Mouse (Mus musculus) intestine, embryonic 15.5 days (tissue): ENCODE results near the gene Lipo2. TPM values are rescaled to one million over a fixed set of nuclear protein-coding genes. Genes with fewer than 3 reads are reported as not detected.
A peak's percentile ranks its signal among the peaks of the same experiment; 100 is the strongest.
"Not testable (repeated sequence)": the region's sequence is repeated elsewhere in the genome, so short reads cannot be mapped to it uniquely, and the experiment has no call there.

Experiments used
- ATAC-seq: fragments of 200-750 bp; cut with Nextera tagmentation; 2 replicates; pipeline ENCODE4 v1.8.0; 2017; ENCODE audit warnings: moderate TSS enrichment, moderate library complexity
- H3K27ac ChIP-seq: fragments of 300-500 bp; sonication (generic); 2 replicates; pipeline ENCODE4 v1.5.1; 2015; ENCODE audit warnings: mild to moderate bottlenecking, inconsistent platforms
- H3K27me3 ChIP-seq: fragments of 300-500 bp; sonication (generic); replicated peaks from 2 replicates; pipeline ENCODE4 v1.6.1; 2015; ENCODE audit warnings: inconsistent platforms
- H3K36me3 ChIP-seq: fragments of 300-500 bp; sonication (generic); 2 replicates; pipeline ENCODE4 v1.6.1; 2015; ENCODE audit warnings: inconsistent platforms
- H3K4me1 ChIP-seq: fragments of 300-500 bp; sonication (generic); replicated peaks from 2 replicates; pipeline ENCODE4 v1.6.1; 2015; ENCODE audit warnings: inconsistent platforms
- H3K4me2 ChIP-seq: fragments of 300-500 bp; sonication (generic); replicated peaks from 2 replicates; pipeline ENCODE4 v1.6.1; 2015; ENCODE audit warnings: mild to moderate bottlenecking, inconsistent platforms
- H3K4me3 ChIP-seq: fragments of 300-500 bp; sonication (generic); replicated peaks from 2 replicates; pipeline ENCODE4 v1.5.1; 2015; ENCODE audit warnings: inconsistent platforms
- H3K9ac ChIP-seq: fragments of 300-500 bp; sonication (generic); 2 replicates; pipeline ENCODE4 v1.6.1; 2015; ENCODE audit warnings: inconsistent platforms
- H3K9me3 ChIP-seq: fragments of 300-500 bp; sonication (generic); 2 replicates; pipeline ENCODE4 v1.6.1; 2016; ENCODE audit warnings: inconsistent platforms
- WGBS: fragments of 180-500 bp; shearing (Covaris S2); methylation state at CpG from one replicate; pipeline ENCODE4 v1.1.7; 2015; 5-methylcytosine and 5-hydroxymethylcytosine counted together
- polyA plus RNA-seq: library from polyadenylated mRNA; unstranded; fragments of >200 nt; fragmentation: Nextera tagmentation; extraction: Ambion mirVana; gene quantifications from 2 replicates; pipeline ENCODE4 v1.2.1, GENCODE M21; 2015

The Lipo2 gene
- polyA plus RNA-seq, result 0.15 and 0.16 TPM in 2 replicates

DNA sequence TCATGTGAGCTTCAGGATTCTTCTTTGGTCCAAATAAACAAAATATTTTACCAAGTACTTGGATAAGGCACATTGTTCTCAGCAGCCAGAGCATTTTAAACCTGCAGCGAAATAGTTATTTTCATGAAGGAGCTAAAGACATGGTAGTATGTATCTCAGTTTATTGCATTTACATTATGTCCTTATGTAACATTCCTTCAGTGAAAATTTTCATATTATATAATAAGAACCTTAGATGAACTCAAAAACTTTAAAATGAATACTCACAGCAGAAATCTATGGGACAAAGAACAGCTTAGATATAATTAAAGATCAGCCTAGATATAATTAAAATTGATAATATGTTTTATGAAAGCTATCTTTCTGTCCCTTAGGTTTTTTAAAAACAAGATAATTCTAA, at the start of gene Lipo2:
Lipo2 (minus strand) TSS at position 101 of the 400 bp plus-strand sequence.
- H3K4me3 ChIP-seq, H3K27me3 ChIP-seq, H3K36me3 ChIP-seq, H3K4me2 ChIP-seq, H3K9ac ChIP-seq, H3K27ac ChIP-seq, H3K9me3 ChIP-seq, ATAC-seq, H3K4me1 ChIP-seq: not testable (repeated sequence)
- 89% methylated on average over 1 of the region's 1 CpGs for WGBS

- not testable (repeated sequence) for H3K36me3 ChIP-seq, H3K4me2 ChIP-seq, H3K4me3 ChIP-seq, H3K27me3 ChIP-seq, H3K9me3 ChIP-seq, ATAC-seq, H3K9ac ChIP-seq, H3K4me1 ChIP-seq, H3K27ac ChIP-seq
Measured at GRCm38 (mm10) chr19:33787359-33787758, 36.2 kb upstream of the Lipo2 start, which contains the start of gene Lipo1. Lipo1 (minus strand) TSS chr19:33787459.

GRCm38 (mm10) chr19:33786576-33787277, 35.6 kb upstream of the Lipo2 start:
- Histone ChIP-seq H3K4me3 (no peak overlapping the region), H3K9me3 (no peaks in the 10 kb centered on the region), H3K4me2 (no peak overlapping the region), H3K36me3 (no peaks in the 10 kb centered on the region), H3K27me3 (no peaks in the 10 kb centered on the region), H3K9ac (no peak overlapping the region), H3K27ac (no peak overlapping the region), H3K4me1 (no peaks in the 10 kb centered on the region)
- 87% methylated on average over 12 of the region's 12 CpGs for WGBS
- no peak for ATAC-seq

DNA sequence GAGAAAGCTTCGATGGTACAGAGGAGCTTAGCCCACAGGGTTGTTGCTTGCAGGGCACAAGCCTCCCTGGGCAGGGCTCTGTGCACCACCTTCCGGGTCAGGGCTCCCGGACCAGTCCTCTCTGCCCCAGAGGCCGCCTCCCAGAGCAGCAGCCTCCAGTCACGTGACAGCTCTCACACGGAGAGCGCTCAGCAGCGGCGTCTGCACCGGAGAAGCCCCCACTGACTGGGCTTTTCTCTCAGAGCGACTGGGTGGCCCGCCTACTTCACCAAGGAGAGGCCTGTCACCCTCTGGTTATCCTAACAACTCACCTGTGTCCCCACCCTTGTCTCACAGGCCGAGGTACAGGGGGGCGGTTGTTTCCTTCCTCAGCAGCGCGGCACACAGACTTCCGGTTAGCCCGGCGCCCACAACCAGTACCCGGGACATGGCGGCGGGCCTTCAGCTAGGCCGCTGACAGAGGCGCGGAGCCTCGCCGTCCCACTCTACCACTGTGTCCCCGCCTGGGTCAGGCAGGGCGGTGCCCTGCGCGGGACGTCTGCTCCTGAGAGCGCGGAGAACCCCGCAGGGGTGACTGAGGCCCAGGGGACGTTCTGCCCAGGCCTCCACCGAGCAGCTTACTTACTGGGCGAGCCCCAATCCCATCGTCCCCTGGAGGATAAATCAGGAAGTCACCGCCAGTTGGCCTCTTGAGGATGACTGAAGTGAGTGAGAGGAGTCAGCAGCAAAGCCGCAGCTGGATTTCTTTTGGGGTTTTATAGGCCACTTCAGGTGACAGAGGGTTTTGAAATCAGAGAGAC, 10.3 kb upstream of the Lipo2 start, which contains the start of gene Lipo3:
Lipo3 (minus strand) TSS at position 665 of the 800 bp plus-strand sequence.
- WGBS, result 39% methylated on average over 13 of the region's 41 CpGs

More for the DNA sequence above, 10.3 kb upstream of the Lipo2 start, which contains the start of gene Lipo3:
- not testable (repeated sequence) for H3K36me3 ChIP-seq, H3K9me3 ChIP-seq, H3K4me1 ChIP-seq, H3K27ac ChIP-seq, H3K9ac ChIP-seq, H3K27me3 ChIP-seq, H3K4me3 ChIP-seq
- H3K4me2 ChIP-seq, result peak within 1 kb of the TSS; percentile 39
- peak; percentile 87 for ATAC-seq

Other genes starting within 250 kb of the Lipo2 start
- not detected in 2 replicates for gene Lipo4, start 233.6 kb downstream of the Lipo2 start, polyA plus RNA-seq
- not detected in 2 replicates for gene Gm8978, start 126.1 kb downstream of the Lipo2 start, polyA plus RNA-seq
- gene Lipo3, start 10.6 kb upstream of the Lipo2 start, polyA plus RNA-seq, result 14.5 and 14.6 TPM in 2 replicates
- not detected in 2 replicates for gene Lipo1, start 36.1 kb upstream of the Lipo2 start, polyA plus RNA-seq
- gene Lipf, start 209.8 kb upstream of the Lipo2 start, polyA plus RNA-seq, result 0.10 TPM in 1 of 2 replicates, not detected in the other